Mouse (Mus musculus): ENCODE data around the gene Fanca.
A peak's percentile ranks its signal among the peaks of the same experiment; 100 is the strongest.
"Not testable (repeated sequence)": the region's sequence is repeated elsewhere in the genome, so short reads cannot be mapped to it uniquely, and the experiment has no call there.

Gene Fanca

DNA sequence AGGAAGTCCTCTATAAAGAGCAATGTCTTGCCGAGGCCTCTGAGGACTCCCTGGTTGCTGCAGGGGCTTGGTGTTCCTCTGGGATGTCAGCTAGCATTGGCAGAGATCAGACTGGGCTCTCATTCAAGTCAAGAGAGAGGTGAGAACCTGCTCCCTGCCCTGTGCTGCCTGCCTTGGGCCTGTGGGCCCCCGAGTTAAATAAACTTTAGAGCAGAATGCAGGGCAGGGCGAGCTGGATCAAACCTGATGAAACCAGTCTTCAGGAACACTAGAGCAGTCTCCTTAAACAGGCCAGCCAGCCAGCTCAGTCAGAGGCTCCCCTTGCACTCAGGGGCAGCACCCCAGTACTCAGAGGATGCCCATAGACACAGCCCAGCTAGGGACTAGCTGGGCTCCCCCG, 46.5 kb downstream of the Fanca start:
- no peak for DNase-seq (ENCODE audit: low spot score)

DNA sequence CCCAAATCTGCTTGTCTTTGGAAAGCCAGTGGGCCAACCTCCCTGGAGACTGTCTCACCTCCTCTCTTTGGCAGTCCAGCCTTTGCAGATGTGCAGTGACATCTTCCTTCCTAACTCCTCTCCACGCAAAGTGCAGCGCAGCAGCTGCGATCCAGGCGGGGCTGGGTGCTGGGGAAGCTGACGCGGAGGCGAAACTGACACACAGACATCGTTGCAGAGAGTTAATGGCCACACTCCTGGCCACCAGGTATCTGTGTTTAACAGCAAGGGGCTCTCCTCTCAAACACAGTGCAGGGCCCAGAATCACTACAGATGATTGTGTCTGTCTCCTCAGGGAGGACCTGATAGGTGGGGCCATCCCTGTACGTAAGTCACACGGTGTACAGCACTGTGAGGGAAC, 47.2 kb downstream of the Fanca start:
- no peak for DNase-seq (ENCODE audit: low spot score)

DNA sequence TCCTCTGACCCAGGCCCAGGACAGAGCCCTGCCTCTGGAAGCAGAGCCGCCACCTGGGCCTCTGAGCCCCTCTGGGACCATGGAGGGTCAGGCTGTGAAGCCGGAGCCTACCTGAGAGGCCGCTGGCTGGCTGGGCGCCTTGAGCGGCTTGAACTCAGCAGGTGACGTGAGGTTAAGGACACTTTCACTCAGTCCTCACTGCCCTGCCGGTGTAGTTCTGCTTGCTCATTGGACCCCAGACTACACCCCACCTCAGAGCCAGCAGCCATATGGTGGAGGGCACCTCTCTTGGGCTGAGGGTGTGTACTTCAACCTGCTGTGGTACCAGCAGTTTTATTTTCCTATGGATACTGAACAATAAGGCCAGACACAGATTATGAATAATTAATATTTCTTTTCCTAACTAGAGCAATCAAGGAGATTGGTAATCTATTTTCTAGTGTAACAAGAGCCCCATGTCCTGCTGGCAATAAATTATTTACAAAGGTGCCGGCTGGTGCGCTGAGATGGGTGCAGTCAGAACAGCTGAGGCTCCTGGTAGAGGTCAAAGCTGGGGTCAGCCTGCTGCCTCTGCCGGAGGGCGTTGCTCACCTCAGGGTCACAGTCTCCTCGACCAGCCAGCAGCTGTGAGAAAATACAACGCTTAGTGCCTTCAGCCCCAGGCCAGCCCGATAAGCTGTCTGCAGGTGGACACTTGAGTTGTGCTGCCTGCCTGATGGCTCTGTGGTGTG, 50.3 kb downstream of the Fanca start:
- DNase-seq (ENCODE audit: low spot score) = no peak

DNA sequence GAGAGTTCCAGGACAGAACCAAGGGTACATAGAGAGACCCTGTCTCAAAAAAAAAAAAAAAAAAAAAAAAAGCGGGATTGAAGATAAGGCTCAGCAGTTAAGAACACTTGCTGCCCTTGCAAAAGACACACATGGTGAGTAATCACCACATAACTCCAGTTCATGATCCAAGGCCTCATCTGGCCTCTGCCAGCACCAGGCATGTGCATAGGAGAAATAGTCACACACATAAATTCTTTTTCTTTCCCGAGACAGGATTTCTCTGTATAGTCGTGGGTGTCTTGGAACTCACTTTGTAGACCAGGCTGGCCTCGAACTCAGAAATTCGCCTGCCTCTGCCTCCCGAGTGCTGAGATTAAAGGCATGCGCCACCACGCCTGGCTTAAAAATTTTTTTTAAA, 60.8 kb downstream of the Fanca start:
- DNase-seq (ENCODE audit: low spot score) = not testable (repeated sequence)

DNA sequence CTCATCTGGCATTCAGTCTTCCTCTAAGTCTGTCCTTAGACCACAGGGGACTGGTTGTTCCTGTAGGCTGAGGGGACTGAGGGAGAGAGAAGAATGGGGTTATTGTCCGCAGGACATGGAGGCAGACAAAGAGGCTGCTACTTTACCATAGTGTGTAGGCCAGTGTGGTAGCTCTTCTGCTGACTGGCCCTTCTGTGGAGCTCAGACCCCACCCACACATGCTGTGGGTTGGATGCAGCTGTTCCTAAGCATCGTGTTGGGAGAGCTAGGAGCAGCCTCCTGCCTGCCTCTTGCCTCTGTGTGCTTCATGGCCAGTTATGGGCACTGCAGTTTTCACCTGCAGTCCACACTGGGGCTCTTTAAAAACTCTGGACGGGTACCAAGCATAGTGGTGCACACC, 61.3 kb downstream of the Fanca start:
- no peak for DNase-seq (ENCODE audit: low spot score)

DNA sequence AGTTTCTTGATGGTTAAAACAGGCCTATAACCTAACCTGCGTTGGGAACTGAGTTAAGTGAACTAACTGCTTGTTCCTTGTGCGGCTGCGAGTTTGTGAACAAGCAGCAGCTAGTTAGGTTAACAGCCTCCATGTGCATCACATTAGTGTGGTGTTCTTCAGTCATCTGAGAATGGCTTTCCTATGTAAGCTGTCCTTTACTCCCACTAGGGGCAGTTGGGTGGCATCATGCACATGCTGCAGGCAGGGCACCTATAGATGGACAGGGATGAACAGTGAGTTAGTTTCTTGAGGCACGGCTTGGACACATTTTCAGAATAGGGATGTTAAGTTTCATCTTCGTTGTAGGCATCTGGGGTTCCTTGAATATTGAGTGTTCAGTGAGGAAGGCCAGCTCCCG, 63.2 kb downstream of the Fanca start:
- DNase-seq (ENCODE audit: low spot score) = no peak

DNA sequence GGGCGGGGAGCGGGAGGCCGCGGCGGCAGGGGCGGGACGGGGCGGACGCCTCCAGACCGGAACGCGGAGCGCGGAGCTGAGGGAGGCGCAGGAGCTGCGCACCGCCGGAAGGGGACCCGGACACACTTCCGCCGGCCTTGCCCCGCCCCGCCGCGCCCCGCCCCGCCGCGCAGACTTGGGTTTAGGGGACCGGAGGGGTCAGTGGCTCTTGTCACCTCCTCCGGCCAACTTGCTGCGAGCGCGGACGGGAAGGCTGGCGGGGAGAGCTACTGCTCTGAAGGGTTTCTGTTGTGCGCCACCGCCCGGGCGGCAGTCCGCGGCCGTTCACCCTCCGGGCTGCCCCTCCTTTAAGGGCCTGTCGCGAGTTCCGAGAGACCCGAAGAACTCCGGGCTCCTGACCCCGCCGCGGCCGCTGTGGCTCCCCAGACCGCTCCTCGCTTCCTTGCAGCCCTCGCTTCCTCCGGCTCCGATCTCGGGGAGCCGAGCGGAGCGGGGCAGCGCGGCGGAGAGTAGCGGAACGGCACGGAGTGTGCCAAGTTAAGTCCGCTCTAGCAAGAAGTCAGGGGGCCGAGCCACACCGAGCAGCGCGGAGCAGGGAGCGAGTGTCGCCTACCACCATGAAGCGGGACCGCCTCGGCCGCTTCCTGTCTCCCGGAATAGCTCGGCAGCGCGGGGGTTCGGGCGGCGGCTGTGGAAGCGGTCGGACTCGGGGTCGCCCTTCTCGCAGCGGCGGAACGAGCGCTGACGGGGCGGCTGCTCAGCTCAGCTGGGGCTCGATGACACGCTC, 64.1 kb downstream of the Fanca start, which contains the start of the genes Zfp276 and Vps9d1:
TSS of gene Zfp276 (plus strand) at position 97 of the 787 bp plus-strand sequence.
TSS of gene Vps9d1 (minus strand) at position 250 of the 787 bp plus-strand sequence.
- peak; percentile 84 for DNase-seq (ENCODE audit: low spot score)

DNA sequence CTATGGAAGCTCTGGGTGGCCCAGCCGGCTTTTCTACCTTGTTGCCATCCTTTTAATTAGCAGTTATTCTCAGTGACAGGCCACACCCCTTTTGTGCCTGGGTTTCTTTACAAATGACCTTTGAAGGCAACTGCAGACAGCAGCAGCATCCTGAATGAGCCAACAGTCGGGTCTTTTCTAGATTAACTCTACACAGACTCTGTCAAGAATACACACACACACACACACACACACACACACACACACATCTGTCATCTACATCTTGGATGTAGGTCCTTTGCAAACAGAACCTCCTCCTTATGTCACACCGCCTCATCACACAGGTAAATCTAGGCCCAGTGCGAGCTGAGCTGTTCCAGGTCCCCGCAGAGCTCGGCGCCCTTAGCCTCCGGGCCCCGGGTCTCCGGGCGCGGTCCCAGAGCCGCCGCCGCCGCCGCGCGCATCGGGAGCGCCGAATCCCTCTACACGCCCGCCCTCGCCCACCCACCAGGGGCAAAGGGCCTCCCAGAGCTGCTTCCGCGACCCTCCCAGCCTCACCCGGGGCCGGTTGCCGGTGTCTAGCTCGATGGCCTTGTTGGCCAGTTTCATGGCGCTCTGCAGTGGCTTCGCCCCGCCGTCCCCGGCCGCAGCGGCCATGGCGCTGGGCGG, 64.8 kb downstream of the Fanca start:
- DNase-seq (ENCODE audit: low spot score) = no peak

DNA sequence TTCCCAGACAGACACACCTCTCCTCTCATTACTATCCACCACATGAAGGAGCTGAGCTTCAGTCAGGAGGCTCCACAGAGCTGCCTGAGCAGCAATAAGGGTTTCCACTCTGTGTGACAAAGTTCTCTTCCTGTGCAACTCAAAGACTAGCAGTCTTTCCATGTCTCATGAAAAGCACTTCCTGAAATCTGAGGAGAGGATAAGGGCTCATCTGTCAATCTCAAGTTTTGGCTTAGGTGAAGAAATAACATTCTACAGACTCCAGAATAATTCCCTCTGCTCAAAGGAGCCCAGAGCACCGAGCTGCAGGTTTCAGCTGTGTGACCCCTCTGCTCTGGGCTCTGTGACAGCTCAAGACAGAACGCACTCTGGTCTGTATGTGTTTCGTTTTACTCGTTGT, 65.5 kb downstream of the Fanca start:
- DNase-seq (ENCODE audit: low spot score) = no peak

DNA sequence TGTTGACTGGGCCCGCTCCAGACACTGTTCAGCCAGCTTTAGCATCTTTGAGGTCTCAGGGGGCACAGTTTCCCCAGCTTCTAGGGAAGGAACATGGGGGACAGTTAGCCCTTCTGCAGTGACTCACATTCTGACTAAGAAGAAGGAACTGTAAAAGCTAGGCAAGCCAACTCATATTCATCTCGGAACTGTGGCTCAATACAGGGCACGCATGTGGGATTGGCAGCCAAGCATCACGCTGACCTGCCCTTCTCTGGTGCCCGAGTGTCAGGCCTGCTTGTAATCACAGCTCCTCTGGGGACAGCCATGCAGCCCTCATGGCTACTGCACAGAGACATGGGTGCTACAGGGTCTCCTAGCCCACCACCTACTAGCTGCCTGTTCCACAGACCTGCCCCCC, 67.4 kb downstream of the Fanca start:
- DNase-seq (ENCODE audit: low spot score) = no peak

DNA sequence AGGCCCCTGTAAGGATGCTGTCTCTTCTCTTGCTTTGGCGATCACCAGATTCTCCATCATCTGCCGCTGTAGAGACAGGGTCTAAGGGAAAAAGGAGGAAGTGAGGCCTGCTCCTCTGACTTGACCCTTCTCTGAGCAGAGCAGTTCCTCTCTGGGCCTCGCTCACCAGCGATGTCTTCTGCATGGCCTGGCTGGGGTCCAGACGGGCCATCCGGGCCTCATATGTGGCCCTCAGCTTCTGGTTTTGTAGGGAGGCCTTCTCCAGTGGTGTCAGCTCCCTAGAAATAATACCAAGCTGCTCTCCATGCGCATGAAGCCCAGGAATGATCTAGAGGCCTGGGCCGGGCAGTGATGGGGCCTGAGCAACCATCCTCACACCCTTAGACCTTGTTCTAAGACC, 69.8 kb downstream of the Fanca start:
- no peak for DNase-seq (ENCODE audit: low spot score)

DNA sequence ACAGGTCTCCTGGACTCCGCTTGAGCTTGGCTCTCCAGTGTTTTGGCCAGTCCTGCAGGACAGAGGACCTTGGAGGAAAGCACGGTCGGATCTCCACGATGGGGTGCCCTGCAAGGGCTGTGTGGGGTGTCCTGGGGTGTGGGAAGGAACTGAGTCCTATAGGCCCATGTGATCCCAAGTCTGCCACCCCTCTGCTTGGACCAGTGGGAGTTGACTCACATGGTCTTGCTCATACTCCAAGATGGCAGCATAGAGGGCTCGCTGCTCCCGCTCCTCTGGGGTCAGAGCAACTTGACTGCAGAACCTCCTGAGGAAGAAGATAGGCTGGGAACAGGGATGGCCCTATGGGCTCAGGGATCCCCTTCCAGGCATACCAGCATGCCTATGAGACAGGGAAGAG, 70.6 kb downstream of the Fanca start:
- DNase-seq (ENCODE audit: low spot score) = no peak

DNA sequence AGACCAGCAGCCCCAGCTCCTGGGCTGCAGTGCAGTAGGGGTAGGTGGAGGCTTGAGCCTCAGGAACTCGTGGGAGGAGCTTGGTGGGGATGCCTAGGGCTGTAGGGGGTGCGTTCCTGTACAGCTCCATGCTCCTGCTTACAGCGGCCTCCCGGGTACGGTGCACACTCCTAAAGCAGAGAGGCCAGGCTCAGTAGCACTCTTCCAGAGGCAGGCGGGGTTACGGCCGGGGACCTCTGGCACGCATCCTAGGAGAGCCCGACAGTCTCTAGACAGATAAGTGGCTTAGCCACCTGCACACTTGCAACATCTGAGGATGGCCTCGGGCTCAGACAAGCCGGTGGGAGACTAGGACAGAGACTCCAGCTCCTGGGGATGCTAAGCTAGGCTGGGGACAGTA, 72.8 kb downstream of the Fanca start:
- no peak for DNase-seq (ENCODE audit: low spot score)

DNA sequence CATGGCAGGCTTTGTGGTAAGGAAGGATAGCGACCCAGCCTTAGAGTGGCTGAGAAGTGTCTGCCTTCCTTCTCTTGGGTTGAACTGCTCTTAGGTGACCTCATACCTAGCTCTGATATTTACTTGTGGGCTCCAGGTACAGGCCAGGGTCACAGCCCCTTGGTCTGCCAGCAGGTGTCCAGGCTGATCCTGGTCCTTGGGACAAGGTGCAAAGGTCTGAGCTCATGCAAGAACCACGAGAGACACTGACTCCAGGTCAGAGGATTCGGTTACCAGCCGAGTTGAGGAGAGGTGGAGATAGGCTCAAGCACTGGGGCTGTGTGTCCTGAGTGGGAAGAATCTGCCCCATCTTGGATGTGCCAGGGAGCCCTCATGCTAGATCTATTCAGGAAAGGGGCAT, 74.0 kb downstream of the Fanca start:
- no peak for DNase-seq (ENCODE audit: low spot score)

DNA sequence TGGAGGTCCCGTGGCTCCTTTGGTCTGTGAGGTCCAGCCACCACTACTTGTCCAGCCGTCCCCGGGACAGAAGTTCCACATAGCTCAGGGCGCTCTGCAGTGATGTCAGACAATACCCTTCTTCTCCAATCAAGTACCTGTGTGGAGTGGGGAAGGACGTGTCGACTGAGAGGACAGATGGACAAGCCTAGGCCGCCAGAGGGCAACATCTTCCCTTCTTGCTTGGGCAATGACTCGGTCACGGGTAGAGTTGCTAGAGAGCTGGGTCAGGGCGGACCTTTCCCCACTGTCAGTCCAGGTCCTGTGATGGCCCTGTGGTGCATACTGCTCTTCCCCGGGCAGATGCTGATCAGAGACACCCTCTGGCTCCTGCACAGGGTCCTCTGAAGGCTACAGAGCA, 75.3 kb downstream of the Fanca start:
- no peak for DNase-seq (ENCODE audit: low spot score)

DNA sequence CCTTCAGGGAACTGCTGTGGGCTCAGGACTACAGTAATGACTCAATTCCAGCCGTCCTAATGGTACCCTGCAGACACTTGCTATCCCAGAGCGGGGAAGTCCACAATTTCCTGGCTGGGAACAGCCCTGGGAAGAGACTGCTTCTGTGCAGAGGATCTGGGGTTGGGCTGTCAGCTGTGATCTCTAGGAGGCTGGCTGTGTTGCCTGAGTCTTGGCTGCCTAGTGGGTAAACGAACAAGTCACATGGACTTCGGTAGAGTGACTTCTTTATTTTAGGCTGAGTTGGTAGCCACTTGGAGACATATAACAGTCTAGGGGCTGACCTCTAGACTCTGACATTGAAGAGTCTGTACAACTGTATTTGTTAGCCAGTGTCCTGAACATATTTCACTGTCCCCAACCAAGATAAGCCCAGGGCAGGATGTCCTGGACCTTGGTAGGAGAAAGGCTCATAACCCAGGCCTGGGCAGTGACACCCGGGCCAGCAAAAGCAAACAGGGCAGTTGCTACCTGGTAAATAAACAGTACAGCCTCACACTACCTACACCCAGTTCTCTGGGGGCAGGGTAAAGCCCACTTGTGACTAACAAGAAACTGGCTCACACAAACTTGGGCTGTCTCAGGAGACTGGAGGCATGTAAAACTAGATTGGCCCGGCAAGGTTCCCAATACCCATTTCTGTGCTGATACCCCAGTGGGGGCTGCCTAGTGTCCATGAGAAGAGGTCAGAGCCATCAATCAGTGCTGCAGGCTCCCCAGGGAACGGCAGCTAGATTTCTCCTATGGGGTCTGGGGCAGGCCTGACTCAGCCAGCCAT, 76.1 kb downstream of the Fanca start:
- no peak for DNase-seq (ENCODE audit: low spot score)

DNA sequence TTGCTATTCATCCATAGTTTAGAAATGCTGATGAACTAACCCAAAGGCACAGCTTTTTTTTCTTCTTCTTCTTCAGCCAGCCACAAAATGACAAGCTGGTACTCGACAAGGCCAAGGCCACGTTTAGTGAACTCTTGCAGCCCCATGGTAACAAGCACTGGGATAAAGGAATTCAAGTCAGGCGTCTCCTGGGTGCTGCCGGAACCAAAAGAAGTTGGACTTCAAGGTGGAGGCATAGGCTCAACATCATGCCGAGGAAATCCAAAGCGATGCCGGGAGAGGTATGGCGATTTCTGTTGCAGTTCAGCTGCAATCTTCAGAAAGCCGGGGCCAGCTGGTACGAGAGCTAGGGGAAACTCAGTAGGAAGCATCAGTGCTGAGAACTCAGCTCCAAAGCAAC, 79.0 kb downstream of the Fanca start:
- DNase-seq (ENCODE audit: low spot score) = no peak

DNA sequence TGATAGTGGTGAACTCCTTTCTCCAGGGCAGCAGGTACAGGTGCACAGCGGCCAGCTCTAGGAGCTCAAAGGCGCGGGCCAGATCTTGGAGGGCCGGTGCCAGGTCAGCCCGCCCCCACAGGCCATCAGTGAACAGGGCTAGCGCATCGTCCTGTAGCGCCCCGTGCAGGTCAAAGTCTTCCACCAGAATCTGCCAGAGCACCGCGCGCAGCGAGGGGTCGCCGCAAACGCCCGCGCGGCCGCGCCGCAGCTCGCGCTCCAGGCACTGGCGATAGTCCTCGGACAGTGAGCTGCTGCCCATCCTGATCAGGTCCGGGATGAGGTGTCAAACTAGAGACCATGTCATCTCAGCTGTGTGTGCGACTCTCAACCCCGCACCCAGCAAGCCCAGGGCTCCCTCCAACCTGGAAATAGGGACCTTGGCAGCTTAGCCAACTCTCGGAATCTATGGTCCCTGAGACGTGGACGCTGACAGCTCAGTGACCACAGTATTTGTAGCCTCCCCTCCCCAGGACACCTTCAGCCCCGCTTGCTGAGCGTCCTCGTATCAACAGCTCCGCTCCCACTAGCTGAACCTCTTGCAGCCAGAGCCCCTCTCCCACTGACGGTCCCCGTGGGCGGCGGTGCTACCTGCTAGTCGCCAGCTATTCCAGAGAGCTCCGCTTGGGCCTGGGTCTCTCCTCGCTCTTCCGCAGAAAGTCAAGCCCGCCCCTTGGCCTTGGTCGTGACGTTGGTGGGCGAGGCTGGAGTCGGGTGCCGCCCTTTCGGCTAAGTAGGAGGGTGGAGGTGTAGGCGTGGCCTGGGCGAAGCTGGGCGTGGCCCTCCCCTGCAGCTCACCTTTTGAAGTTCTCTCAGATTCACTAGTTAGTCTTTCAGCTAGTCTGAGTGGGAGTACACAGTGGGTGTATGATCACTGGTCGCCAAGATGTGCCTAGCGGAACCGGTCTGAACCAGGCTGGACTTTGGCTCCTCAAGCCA, 82.6 kb downstream of the Fanca start, which contains the start of gene Spata2l:
TSS of gene Spata2l (minus strand) at position 714 of the 978 bp plus-strand sequence.
- DNase-seq (ENCODE audit: low spot score) = peak; percentile 80

DNA sequence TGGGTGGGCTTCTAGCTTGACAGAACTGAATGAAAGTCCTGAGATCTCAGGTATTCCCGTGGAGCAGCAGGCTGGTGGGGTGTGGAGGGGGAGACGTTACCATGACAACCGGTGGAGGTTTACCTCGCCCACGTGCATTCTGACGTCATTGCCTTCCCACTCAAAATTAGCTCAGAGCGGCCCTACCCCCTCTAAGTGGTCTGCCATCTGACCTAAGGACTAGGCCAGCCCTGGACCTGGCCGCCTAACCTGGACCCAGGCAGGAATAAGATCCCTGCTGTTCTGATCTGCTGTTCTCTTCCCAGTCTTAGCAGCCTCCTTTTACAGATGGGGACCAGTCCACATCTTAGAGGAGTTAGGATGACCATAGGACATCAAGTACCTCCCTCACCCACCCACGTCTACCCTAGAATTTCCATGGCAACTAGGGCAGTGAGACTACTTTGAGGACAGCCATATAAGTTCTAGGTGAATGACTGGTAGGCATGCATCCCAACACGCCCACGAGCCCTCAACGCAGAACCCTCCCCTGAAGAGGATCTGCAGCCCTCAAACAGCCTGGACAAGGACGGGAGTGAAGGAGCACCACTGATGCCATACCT, 83.4 kb downstream of the Fanca start:
- no peak for DNase-seq (ENCODE audit: low spot score)

DNA sequence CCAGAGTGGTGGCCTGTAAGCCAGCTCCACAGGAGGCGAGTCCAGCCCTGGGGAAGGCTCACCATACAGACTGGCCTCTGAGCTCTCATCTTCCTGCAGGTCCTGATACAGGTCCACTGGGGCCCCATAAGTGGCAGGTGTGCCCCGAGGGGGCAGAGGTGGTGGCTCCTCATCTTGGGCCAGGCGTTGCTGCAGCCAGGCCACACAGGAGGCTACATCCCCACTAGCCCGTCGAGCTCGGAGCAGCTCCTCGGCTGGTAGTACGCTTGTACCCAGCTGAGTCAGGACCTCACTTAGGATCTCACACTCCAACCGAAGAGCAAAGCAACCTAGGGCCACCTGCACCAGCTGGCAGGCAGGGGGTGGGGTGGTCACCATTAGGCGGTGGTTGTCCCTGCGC, 84.6 kb downstream of the Fanca start:
- no peak for DNase-seq (ENCODE audit: low spot score)

Data from urinary bladder, postnatal 25 days (tissue).